Mouse (Mus musculus): ENCODE measurements around the gene Hepacam2. TPM values are rescaled to one million over a fixed set of nuclear protein-coding genes. Genes with fewer than 3 reads are reported as not detected.
"Not testable (repeated sequence)": the region's sequence is repeated elsewhere in the genome, so short reads cannot be mapped to it uniquely, and the experiment has no call there.

Hepacam2 gene
- polyA plus RNA-seq, 1 experiment from 2014 or later: 0.06 TPM

- not testable (repeated sequence) for H3K27ac ChIP-seq; H3K36me3 ChIP-seq (ENCODE audit: inconsistent target); H3K79me2 ChIP-seq (ENCODE audit: inconsistent target); H3K4me3 ChIP-seq (ENCODE audit: inconsistent target)
- WGBS (ENCODE audit: missing documents): 94% methylated on average over 2 of the region's 2 CpGs
Observed at GRCm38 (mm10) chr6:3430976-3431375, 67.1 kb downstream of the Hepacam2 start.

GRCm38 (mm10) chr6:3427047-3427446, 71.1 kb downstream of the Hepacam2 start:
- Histone ChIP-seq H3K36me3 (ENCODE audit: inconsistent target) (no peaks in the 10 kb centered on the region), H3K4me3 (ENCODE audit: inconsistent target) (no peak overlapping the region), H3K79me2 (ENCODE audit: inconsistent target) (no peaks in the 10 kb centered on the region), H3K27ac (peak overlapping the region; percentile 45)
- 0% methylated on average over 1 of the region's 1 CpGs for WGBS (ENCODE audit: missing documents)

DNA sequence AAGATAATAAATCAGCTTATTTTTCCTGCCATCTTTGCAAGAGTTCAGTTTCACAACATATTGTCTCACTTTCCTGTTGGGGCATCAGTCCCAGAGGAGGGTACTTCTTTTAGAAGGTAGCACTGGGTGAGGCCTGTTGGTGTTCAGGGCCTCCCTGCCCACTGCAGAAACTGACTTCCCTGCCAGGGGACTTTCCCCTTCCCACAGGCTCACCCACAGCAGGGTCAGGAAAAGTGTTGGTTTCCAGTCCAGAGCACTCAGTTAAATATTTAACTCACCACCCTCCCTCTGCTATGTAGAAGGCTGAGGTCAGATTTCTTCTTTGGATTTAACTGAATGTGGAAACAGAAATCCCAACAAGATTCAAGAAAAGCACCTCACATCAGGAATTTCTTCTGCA, 72.8 kb downstream of the Hepacam2 start:
- not testable (repeated sequence) for H3K36me3 ChIP-seq (ENCODE audit: inconsistent target)

DNA sequence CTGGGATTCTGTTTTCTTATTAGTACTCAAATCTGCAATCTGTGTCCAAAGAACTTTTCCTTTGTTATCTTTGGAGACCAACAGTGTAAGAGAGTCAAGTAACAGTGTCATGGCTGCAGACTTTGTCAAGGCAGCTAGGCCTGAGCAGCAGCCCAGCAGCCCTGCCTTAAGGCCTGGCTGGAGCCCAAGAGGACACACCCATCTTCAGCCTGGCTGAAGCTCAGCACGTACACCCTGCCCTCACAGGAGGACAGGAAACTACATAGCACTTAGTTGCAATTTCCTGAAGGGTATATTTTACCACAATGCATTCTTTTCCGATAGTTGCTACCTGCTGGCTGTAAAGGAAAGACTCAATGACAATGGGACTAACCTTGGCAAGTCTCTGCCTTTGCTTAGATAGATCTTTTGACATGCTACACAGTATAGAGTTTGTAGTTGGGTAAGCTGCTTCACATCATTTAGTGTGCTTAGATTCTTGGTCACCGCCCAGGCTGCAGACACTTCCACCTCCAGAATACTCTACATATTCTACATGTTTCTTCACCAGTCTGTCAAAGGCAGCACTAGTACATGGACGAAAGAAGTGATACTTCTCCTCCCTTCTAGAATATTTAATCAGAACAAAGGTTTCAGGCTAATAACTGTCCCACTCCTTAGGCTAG, 73.4 kb downstream of the Hepacam2 start:
- not testable (repeated sequence) for H3K4me3 ChIP-seq (ENCODE audit: inconsistent target); H3K79me2 ChIP-seq (ENCODE audit: inconsistent target); H3K27ac ChIP-seq; H3K36me3 ChIP-seq (ENCODE audit: inconsistent target)
- WGBS (ENCODE audit: missing documents): 33% methylated on average over 1 of the region's 4 CpGs

More for the DNA sequence above, 72.8 kb downstream of the Hepacam2 start:
- H3K4me3 ChIP-seq (ENCODE audit: inconsistent target); H3K27ac ChIP-seq; H3K79me2 ChIP-seq (ENCODE audit: inconsistent target): not testable (repeated sequence)

Other genes with a start within 250 kb of the Hepacam2 start
- 57.6 to 104 TPM (median 80.6 TPM) in 3 replicates for gene Samd9l, start 98.7 kb downstream of the Hepacam2 start, polyA plus RNA-seq (2018)
- gene Vps50, start 84 bp upstream of the Hepacam2 start, polyA plus RNA-seq (2018): 31.5 to 37.6 TPM (median 36.8 TPM) in 3 replicates

All from macrophage (primary cell).